Mouse (Mus musculus) embryonic facial prominence, embryonic 14.5 days (tissue): ENCODE results near the gene Kif16b. TPM values are rescaled to one million over a fixed set of nuclear protein-coding genes. Genes with fewer than 3 reads are reported as not detected.

ENCODE experiments used
- ATAC-seq: fragments of 200-750 bp; cut with Nextera tagmentation; 2 replicates; pipeline ENCODE4 v1.8.0; 2017; ENCODE audit warnings: low read depth, moderate number of reproducible peaks, moderate TSS enrichment
- DNase-seq: peaks from one replicate; pipeline ENCODE4 v3.0.0-alpha.2; 2015; ENCODE audit warnings: low spot score
- H3K27ac ChIP-seq: fragments of 300-500 bp; sonication (generic); replicated peaks from 2 replicates; pipeline ENCODE4 v1.5.1; 2014; ENCODE audit warnings: low read depth, mild to moderate bottlenecking, low read length, moderate library complexity
- H3K27me3 ChIP-seq: fragments of 300-500 bp; sonication (generic); replicated peaks from 2 replicates; pipeline ENCODE4 v1.6.1; 2014; ENCODE audit warnings: low read length; ENCODE audit not compliant: control insufficient read depth, insufficient read depth
- H3K36me3 ChIP-seq: fragments of 300-500 bp; sonication (generic); 2 replicates; pipeline ENCODE4 v1.6.1; 2014; ENCODE audit warnings: low read length, mixed read lengths; ENCODE audit not compliant: control insufficient read depth, insufficient read depth
- H3K4me1 ChIP-seq: fragments of 300-500 bp; sonication (generic); 2 replicates; pipeline ENCODE4 v1.6.1; 2014; ENCODE audit warnings: antibody characterized with exemption, low read length; ENCODE audit not compliant: control insufficient read depth, insufficient read depth
- H3K4me2 ChIP-seq: fragments of 300-500 bp; sonication (generic); 2 replicates; pipeline ENCODE4 v1.6.1; 2014; ENCODE audit warnings: low read depth, mild to moderate bottlenecking, low read length, moderate library complexity, mixed read lengths
- H3K4me3 ChIP-seq: fragments of 300-500 bp; sonication (generic); 2 replicates; pipeline ENCODE4 v1.5.1; 2014; ENCODE audit warnings: low read depth, mild to moderate bottlenecking, low read length
- H3K9ac ChIP-seq: fragments of 300-500 bp; sonication (generic); 2 replicates; pipeline ENCODE4 v1.6.1; 2014; ENCODE audit warnings: low read depth, mild to moderate bottlenecking, low read length, moderate library complexity, mixed read lengths
- H3K9me3 ChIP-seq: fragments of 300-500 bp; sonication (generic); 2 replicates; pipeline ENCODE4 v1.6.1; 2016; ENCODE audit warnings: low read length; ENCODE audit not compliant: control insufficient read depth
- WGBS: fragments of 180-500 bp; shearing (Covaris S2); extraction: QIAGEN DNeasy Blood & Tissue Kit; methylation state at CpG from one replicate; pipeline ENCODE4 v1.1.7; 2014; 5-methylcytosine and 5-hydroxymethylcytosine counted together
- polyA plus RNA-seq: library from polyadenylated mRNA; unstranded; fragments of >200 nt; fragmentation: Nextera tagmentation; extraction: Ambion mirVana; gene quantifications from 2 replicates; pipeline ENCODE4 v1.2.1, GENCODE M21; 2014

The Kif16b gene
- polyA plus RNA-seq, 1 experiment from 2014 or later, result 10.6 TPM

DNA sequence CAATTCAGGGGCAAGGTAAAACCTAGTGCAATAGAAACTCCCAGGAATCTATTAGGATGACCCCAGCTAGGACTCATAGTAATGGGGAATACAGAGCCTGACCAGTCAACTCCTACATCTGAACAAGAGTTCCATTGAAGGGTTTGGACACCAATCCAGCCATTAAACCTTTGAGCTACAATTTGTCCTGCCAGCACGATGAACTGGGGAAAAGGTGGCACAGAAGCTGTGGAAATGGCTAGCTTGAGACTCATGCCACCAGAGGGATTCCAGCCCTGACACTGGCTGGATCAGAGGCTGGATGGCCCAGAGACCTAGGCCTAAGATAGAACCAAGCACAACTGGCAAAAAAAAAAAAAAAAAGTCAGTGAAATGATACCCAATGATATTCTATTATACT lies 207.9 kb downstream of the Kif16b start:
- no peak overlapping the region for H3K9ac ChIP-seq
- no peaks in the 10 kb centered on the region for H3K36me3 ChIP-seq
- DNase-seq (no peak), ATAC-seq (no peak)
- 81% methylated on average over 1 of the region's 1 CpGs for WGBS
- no peak overlapping the region for H3K4me2 ChIP-seq
- H3K4me3 ChIP-seq, result no peak overlapping the region
- no peak overlapping the region for H3K27ac ChIP-seq
- no peaks in the 10 kb centered on the region for H3K27me3 ChIP-seq
- H3K4me1 ChIP-seq, result no peaks in the 10 kb centered on the region
- H3K9me3 ChIP-seq, result no peaks in the 10 kb centered on the region

- Histone ChIP-seq H3K9ac (no peak overlapping the region), H3K27me3 (no peaks in the 10 kb centered on the region), H3K4me3 (no peak overlapping the region), H3K4me1 (no peaks in the 10 kb centered on the region), H3K27ac (no peak overlapping the region), H3K36me3 (no peaks in the 10 kb centered on the region), H3K4me2 (no peak overlapping the region), H3K9me3 (no peaks in the 10 kb centered on the region)
- DNase-seq (no peak), ATAC-seq (no peak)
- 85% methylated on average over 2 of the region's 2 CpGs for WGBS
Measured at GRCm38 (mm10) chr2:142689496-142689895, 211.8 kb downstream of the Kif16b start.

- no peaks in the 10 kb centered on the region for H3K36me3 ChIP-seq
- DNase-seq, result no peak
- no peak overlapping the region for H3K27ac ChIP-seq
- no peak overlapping the region for H3K4me2 ChIP-seq
- H3K27me3 ChIP-seq, result no peaks in the 10 kb centered on the region
- H3K9me3 ChIP-seq, result no peaks in the 10 kb centered on the region
- WGBS, result 87% methylated on average over 4 of the region's 4 CpGs
- ATAC-seq, result no peak
- H3K4me1 ChIP-seq, result no peaks in the 10 kb centered on the region
- no peak overlapping the region for H3K9ac ChIP-seq
- no peak overlapping the region for H3K4me3 ChIP-seq
Measured at GRCm38 (mm10) chr2:142687936-142688514, 213.3 kb downstream of the Kif16b start.

- no peak overlapping the region for H3K9ac ChIP-seq
- DNase-seq (no peak), ATAC-seq (no peak)
- no peaks in the 10 kb centered on the region for H3K36me3 ChIP-seq
- H3K4me3 ChIP-seq, result no peak overlapping the region
- no peaks in the 10 kb centered on the region for H3K27me3 ChIP-seq
- WGBS, result 84% methylated on average over 5 of the region's 5 CpGs
- H3K9me3 ChIP-seq, result no peaks in the 10 kb centered on the region
- no peak overlapping the region for H3K27ac ChIP-seq
- H3K4me1 ChIP-seq, result no peaks in the 10 kb centered on the region
- H3K4me2 ChIP-seq, result no peak overlapping the region
Measured at GRCm38 (mm10) chr2:142682965-142683709, 218.2 kb downstream of the Kif16b start.

- H3K4me1 ChIP-seq, result no peaks in the 10 kb centered on the region
- DNase-seq (no peak), ATAC-seq (no peak)
- H3K9ac ChIP-seq, result no peak overlapping the region
- H3K27me3 ChIP-seq, result no peaks in the 10 kb centered on the region
- 0 out of 2 replicates have a peak, but pooled peaks cover 5% of the 10 kb centered on the region for H3K36me3 ChIP-seq
- H3K9me3 ChIP-seq, result no peaks in the 10 kb centered on the region
- 83% methylated on average over 3 of the region's 3 CpGs for WGBS
- H3K4me3 ChIP-seq, result no peak overlapping the region
- no peak overlapping the region for H3K27ac ChIP-seq
- H3K4me2 ChIP-seq, result no peak overlapping the region
Measured at GRCm38 (mm10) chr2:142668426-142668825, 232.9 kb downstream of the Kif16b start.

GRCm38 (mm10) chr2:142651591-142651990 lies 249.7 kb downstream of the Kif16b start:
- DNase-seq (peak; percentile 29), ATAC-seq (no peak)
- Histone ChIP-seq H3K36me3 (no peaks in the 10 kb centered on the region), H3K27me3 (no peaks in the 10 kb centered on the region), H3K27ac (no peak overlapping the region), H3K9ac (no peak overlapping the region), H3K4me2 (no peak overlapping the region), H3K9me3 (no peaks in the 10 kb centered on the region), H3K4me3 (no peak overlapping the region), H3K4me1 (no peaks in the 10 kb centered on the region)
- 55% methylated on average over 7 of the region's 7 CpGs for WGBS

GRCm38 (mm10) chr2:142648023-142648453 lies 253.3 kb downstream of the Kif16b start:
- Histone ChIP-seq H3K9ac (no peak overlapping the region), H3K27me3 (no peaks in the 10 kb centered on the region), H3K4me1 (no peaks in the 10 kb centered on the region), H3K36me3 (no peaks in the 10 kb centered on the region), H3K27ac (no peak overlapping the region), H3K4me2 (no peak overlapping the region), H3K4me3 (no peak overlapping the region), H3K9me3 (no peaks in the 10 kb centered on the region)
- DNase-seq, result no peak
- no peak for ATAC-seq
- WGBS, result 84% methylated on average over 8 of the region's 8 CpGs

- WGBS, result 88% methylated on average over 4 of the region's 4 CpGs
- H3K27ac ChIP-seq, result no peak overlapping the region
- H3K4me1 ChIP-seq, result no peaks in the 10 kb centered on the region
- no peak overlapping the region for H3K9ac ChIP-seq
- no peak for DNase-seq
- H3K4me2 ChIP-seq, result no peak overlapping the region
- ATAC-seq, result no peak
- no peaks in the 10 kb centered on the region for H3K36me3 ChIP-seq
- H3K4me3 ChIP-seq, result no peak overlapping the region
- no peaks in the 10 kb centered on the region for H3K27me3 ChIP-seq
- no peaks in the 10 kb centered on the region for H3K9me3 ChIP-seq
Measured at GRCm38 (mm10) chr2:142646863-142647262, 254.5 kb downstream of the Kif16b start.

DNA sequence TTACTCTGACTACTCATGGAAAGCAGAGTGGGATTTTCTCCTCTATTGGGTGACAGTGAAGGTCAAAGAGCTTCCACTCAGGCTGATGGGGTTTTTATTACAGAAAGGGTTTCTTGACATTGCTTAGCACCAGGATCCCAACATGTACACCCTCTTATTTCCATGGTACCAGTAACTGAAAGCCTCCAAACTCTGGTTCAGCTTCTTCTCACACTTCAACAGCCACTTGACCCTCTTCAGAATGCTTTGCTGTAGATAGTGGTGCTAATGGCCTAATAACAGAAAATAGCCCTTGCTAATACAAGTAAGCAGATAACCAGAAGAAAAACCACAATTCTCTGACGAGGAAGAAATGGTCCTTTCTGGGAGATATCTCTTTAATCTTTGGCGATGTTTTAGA lies 259.6 kb downstream of the Kif16b start:
- no peaks in the 10 kb centered on the region for H3K36me3 ChIP-seq
- no peak overlapping the region for H3K9ac ChIP-seq
- WGBS, result 75% methylated on average over 2 of the region's 2 CpGs
- H3K4me2 ChIP-seq, result no peak overlapping the region
- H3K9me3 ChIP-seq, result no peaks in the 10 kb centered on the region
- no peaks in the 10 kb centered on the region for H3K4me1 ChIP-seq
- DNase-seq (no peak), ATAC-seq (no peak)
- no peak overlapping the region for H3K27ac ChIP-seq
- no peak overlapping the region for H3K4me3 ChIP-seq
- no peaks in the 10 kb centered on the region for H3K27me3 ChIP-seq
